Mouse (Mus musculus): ENCODE measurements around the gene Sh3bgrl2.
A peak's percentile ranks its signal among the peaks of the same experiment; 100 is the strongest.

Sh3bgrl2 gene

DNA sequence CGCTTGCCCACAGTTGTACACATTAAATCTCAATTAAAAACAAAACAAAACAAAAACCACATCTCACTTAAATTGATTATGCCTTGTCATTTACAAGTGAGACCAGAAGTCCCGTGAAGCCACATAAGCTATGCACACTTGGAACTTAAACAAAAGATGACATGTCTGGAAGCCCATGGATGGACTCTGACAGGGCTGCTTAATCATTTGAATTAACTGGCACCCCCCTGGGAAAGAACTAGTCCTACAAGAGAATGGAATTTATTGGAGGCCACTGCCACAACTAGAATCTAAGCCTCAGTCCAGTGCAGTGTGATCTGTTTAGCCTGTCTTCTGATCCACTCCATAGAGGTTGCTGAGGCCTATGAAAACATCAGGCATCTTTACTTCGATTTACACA is 23.2 kb downstream of the Sh3bgrl2 start:
- no peak for DNase-seq (ENCODE audit: low read depth, low spot score)
- no peaks in the 10 kb centered on the region for H3K36me3 ChIP-seq (ENCODE audit: control insufficient read depth, insufficient read depth, low read length, poor library complexity, severe bottlenecking)
- H3K27me3 ChIP-seq (ENCODE audit: control insufficient read depth, insufficient read depth, low read length, poor library complexity, severe bottlenecking), result no peaks in the 10 kb centered on the region

DNA sequence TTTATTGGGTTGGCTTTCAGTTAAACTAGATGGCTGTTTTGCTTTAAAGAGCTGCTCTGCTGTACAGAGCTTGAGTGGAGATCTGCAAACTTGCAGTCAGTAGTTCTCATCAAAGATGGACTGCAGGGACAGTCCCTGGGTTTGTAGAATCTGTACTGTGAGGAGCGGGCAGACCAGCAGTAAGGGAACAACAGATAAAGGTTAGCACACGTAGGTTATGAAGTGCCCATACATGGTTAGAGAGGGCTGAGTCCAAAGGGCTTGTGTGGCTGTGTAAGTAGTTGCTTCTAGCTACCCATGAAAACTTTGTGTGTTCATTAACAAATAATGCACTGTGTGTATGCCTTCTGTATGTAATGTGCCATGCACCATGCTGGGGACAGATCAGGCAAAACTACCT is 24.2 kb downstream of the Sh3bgrl2 start:
- no peak for DNase-seq (ENCODE audit: low read depth, low spot score)
- H3K36me3 ChIP-seq (ENCODE audit: control insufficient read depth, insufficient read depth, low read length, poor library complexity, severe bottlenecking), result no peaks in the 10 kb centered on the region
- no peaks in the 10 kb centered on the region for H3K27me3 ChIP-seq (ENCODE audit: control insufficient read depth, insufficient read depth, low read length, poor library complexity, severe bottlenecking)

DNA sequence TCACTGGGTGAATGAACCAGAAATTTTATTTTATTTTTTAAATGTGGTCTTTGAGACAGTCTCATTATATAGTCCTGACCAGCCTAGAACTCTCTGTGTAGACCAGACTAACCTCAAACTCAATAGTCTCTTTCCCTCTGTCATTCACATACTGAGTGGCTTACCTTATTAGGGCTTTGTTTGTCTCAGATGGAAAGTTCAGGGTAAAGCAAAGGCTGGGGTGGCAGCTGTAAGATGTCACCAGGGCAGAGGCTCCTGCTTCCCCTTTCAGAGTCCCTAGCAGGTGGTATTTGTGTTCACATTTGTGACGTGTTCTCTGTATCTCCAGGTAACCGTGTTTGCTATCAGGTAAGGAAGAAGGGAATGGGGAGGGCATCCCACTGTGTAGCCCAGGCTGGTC is 24.7 kb downstream of the Sh3bgrl2 start:
- H3K36me3 ChIP-seq (ENCODE audit: control insufficient read depth, insufficient read depth, low read length, poor library complexity, severe bottlenecking), result no peaks in the 10 kb centered on the region
- no peaks in the 10 kb centered on the region for H3K27me3 ChIP-seq (ENCODE audit: control insufficient read depth, insufficient read depth, low read length, poor library complexity, severe bottlenecking)
- peak; percentile 41 for DNase-seq (ENCODE audit: low read depth, low spot score)

DNA sequence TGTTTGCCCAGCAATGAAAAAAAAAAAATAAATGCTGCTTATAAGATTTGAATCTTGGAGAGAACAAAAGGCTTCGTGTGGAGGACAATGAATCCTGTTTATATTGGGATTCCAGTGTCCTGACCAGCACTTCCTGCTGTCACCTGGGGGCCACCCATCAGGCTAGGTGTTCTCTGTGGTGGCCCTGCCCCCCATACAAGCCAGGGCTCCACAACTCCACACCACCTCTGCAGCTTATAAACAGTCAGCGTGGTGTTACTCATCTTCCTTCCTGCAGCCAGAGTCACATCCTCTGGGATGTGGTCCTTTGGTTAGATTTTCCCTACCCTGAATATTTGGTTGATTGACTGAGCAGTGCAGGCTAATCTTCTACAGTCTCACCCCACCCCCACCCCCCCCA is 25.5 kb downstream of the Sh3bgrl2 start:
- DNase-seq (ENCODE audit: low read depth, low spot score), result no peak
- Histone ChIP-seq H3K36me3 (ENCODE audit: control insufficient read depth, insufficient read depth, low read length, poor library complexity, severe bottlenecking) (no peaks in the 10 kb centered on the region), H3K27me3 (ENCODE audit: control insufficient read depth, insufficient read depth, low read length, poor library complexity, severe bottlenecking) (no peaks in the 10 kb centered on the region)

DNA sequence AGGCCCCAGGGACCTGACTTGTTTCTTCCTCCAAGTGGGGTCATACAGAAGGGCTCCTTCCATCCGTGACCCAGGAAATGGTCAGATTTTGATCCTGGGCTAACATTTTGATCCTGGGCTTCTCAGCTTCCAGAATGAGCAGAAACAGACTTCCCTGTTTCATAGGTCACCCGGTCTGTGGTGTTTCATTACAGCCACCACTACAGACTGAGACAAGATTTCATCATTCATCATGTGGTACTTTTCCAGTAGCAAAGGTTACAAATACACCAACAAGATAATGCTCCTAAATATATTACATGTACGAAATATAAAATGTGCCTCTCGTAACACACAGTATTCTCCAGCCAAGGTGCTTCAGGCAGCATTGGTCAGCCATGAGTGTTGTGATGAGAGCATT is 27.3 kb downstream of the Sh3bgrl2 start:
- no peaks in the 10 kb centered on the region for H3K36me3 ChIP-seq (ENCODE audit: control insufficient read depth, insufficient read depth, low read length, poor library complexity, severe bottlenecking)
- no peaks in the 10 kb centered on the region for H3K27me3 ChIP-seq (ENCODE audit: control insufficient read depth, insufficient read depth, low read length, poor library complexity, severe bottlenecking)
- DNase-seq (ENCODE audit: low read depth, low spot score), result no peak

DNA sequence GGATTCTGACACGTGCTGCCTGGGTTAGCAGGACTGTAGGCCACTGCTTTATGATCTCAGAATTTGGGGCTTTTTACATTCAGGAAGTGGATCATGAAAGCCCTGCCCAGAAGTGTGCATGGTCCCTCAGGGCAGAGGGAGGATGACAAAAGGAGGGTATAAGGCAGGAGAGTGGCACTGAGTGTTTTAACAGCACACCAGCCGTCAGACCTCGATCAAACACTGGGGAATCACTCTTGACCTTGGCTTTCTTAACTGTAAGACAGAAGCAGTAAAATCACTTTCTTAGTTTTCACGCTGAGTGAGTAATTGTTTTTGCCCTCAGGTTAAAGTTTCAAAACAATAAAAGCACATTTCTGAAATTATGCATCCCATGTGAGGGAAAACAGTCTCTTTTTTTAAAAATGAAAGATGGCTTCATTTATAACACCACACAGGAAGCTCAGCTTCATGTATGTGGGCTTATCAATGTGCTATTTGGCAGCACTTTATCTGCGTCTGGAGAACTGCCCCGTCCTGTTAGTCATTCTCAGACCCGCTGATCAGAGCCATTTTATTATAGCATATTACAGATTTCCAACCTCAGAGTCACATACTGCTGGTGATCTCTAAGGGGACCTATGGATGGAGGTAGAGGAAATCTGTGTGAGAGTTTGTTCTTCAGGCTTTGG is 28.0 kb downstream of the Sh3bgrl2 start:
- no peak for DNase-seq (ENCODE audit: low read depth, low spot score)
- H3K27me3 ChIP-seq (ENCODE audit: control insufficient read depth, insufficient read depth, low read length, poor library complexity, severe bottlenecking), result no peaks in the 10 kb centered on the region
- no peaks in the 10 kb centered on the region for H3K36me3 ChIP-seq (ENCODE audit: control insufficient read depth, insufficient read depth, low read length, poor library complexity, severe bottlenecking)

DNA sequence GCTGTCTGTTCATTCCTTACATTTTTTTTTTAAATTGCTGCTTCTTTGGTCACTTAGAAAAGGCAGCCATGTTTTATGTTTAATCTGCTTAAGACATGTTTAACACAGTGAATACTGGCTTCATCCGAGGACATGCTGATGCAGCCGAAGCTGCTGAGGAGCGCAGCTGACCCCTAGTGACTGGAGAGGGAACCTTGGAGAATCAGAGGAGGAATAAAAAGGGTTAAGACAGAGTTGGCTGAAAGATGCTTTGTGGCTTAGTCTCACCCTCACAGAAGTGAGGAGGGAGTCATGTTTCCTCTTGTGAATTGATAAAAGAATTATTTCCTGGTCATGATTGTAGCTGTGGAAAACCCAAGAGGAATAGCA is 28.5 kb downstream of the Sh3bgrl2 start:
- peak; percentile 48 for DNase-seq (ENCODE audit: low read depth, low spot score)
- Histone ChIP-seq H3K27me3 (ENCODE audit: control insufficient read depth, insufficient read depth, low read length, poor library complexity, severe bottlenecking) (no peaks in the 10 kb centered on the region), H3K36me3 (ENCODE audit: control insufficient read depth, insufficient read depth, low read length, poor library complexity, severe bottlenecking) (no peaks in the 10 kb centered on the region)

DNA sequence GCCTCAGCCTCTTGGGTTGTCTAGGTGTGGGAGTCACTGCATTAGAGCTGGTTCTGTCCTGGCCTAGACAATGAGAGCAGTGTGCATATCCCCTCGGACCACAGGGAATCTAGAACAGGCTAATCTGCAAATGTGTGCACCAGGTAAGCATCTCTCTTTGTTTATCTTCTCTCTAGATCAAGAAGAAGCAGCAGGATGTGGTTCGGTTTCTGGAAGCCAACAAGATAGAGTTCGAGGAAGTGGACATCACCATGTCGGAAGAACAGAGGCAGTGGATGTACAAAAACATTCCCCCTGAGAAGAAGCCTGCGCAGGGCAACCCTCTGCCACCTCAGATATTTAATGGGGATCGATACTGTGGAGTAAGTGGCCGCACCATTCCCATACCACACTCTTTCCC is 29.1 kb downstream of the Sh3bgrl2 start:
- no peaks in the 10 kb centered on the region for H3K27me3 ChIP-seq (ENCODE audit: control insufficient read depth, insufficient read depth, low read length, poor library complexity, severe bottlenecking)
- DNase-seq (ENCODE audit: low read depth, low spot score), result no peak
- H3K36me3 ChIP-seq (ENCODE audit: control insufficient read depth, insufficient read depth, low read length, poor library complexity, severe bottlenecking), result no peaks in the 10 kb centered on the region

DNA sequence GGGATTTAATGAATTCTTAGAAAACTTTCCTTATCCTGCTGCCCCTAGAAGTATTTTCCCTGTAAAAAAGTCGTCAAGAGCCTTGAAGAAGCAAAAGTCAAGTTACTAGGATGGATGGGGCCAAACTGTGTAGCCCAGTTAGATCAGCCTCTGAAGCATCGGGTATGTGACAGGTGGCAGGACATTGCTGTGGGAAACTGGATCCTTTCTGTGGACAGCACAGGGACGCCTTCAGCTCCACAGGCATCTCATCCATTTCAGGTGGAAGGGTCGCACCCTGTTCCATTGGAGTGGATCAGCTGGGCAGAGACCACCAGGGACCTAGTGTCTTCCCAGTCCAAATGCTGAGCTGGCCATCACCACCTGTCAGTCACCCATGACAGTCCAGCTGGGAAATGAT is 30.9 kb downstream of the Sh3bgrl2 start:
- Histone ChIP-seq H3K27me3 (ENCODE audit: control insufficient read depth, insufficient read depth, low read length, poor library complexity, severe bottlenecking) (no peaks in the 10 kb centered on the region), H3K36me3 (ENCODE audit: control insufficient read depth, insufficient read depth, low read length, poor library complexity, severe bottlenecking) (no peaks in the 10 kb centered on the region)

DNA sequence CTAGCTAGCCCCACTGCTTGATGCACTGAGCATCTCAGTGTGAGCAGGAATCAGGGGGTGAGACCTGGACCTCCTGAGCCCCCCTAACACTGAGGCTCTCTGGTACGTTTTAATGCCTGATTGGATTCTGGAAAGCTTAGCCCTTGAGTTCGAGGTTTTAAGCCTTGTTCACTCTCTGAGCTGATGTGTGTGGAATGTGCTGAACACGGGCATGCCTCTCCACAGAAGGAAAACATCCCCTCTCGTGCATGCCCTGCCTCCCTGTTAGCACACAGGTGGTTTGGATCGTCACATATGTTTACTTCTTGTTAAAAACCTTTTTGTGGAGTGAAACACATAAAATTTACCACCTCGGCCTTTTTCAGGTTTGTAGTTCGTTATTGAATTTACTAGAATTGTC is 34.6 kb downstream of the Sh3bgrl2 start:
- DNase-seq (ENCODE audit: low read depth, low spot score), result no peak
- no peaks in the 10 kb centered on the region for H3K27me3 ChIP-seq (ENCODE audit: control insufficient read depth, insufficient read depth, low read length, poor library complexity, severe bottlenecking)
- no peaks in the 10 kb centered on the region for H3K36me3 ChIP-seq (ENCODE audit: control insufficient read depth, insufficient read depth, low read length, poor library complexity, severe bottlenecking)

More for the DNA sequence above, 30.9 kb downstream of the Sh3bgrl2 start:
- no peak for DNase-seq (ENCODE audit: low read depth, low spot score)

DNA sequence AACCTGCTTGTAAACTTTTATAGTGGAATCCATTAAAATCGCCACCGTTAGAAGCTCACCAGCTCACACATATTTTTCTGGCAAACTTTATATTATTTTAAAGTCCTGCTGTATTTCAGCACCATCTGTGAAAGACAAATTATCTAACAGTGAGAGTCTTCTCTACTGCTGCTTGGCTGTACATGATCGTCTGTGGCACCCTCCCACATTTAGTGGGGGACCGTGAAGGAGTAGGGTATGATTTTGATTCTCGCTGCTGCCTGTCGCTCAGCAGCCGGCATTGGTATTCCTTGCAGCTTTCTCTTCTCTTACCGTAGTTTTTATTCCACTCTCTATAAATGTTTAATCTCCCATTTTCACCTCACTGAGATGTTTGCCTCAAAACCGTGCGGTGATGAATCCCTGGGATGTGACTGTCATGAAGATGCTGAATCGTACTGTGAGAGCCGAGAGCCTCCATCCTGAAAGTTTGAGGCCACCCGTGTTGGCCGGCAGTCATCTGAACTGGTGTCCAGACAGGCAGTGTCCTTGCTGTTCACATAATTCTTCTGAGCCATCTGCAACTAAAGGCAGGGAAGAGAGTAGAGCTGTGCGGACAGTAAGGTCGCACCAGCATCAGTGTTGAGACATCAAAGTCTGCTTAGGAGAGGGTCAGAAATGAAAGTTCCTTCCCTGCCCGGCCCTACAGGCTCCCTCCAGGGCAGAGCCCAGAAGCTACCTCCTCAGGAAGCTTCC is 38.4 kb downstream of the Sh3bgrl2 start:
- DNase-seq (ENCODE audit: low read depth, low spot score), result no peak
- no peaks in the 10 kb centered on the region for H3K36me3 ChIP-seq (ENCODE audit: control insufficient read depth, insufficient read depth, low read length, poor library complexity, severe bottlenecking)
- H3K27me3 ChIP-seq (ENCODE audit: control insufficient read depth, insufficient read depth, low read length, poor library complexity, severe bottlenecking), result no peaks in the 10 kb centered on the region

DNA sequence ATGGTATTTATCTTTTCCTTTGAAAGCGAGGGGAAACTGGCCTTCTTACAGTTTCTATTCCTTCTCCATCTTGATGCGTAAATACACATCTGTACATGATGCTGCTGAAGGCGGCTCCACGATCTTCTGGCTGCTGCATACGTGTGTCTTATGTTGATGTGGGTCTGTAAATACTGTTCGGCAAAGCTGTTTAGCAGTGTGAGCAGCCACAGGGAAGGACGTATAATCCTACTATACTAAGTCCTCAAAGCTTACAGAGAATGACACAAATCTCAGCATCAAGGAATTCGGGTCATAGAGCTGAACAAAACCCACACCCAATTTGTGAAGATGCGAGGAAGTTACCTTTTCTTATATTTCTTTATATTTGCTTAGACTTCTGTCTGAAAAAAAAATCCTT is 39.0 kb downstream of the Sh3bgrl2 start:
- Histone ChIP-seq H3K27me3 (ENCODE audit: control insufficient read depth, insufficient read depth, low read length, poor library complexity, severe bottlenecking) (no peaks in the 10 kb centered on the region), H3K36me3 (ENCODE audit: control insufficient read depth, insufficient read depth, low read length, poor library complexity, severe bottlenecking) (no peaks in the 10 kb centered on the region)
- DNase-seq (ENCODE audit: low read depth, low spot score), result no peak

DNA sequence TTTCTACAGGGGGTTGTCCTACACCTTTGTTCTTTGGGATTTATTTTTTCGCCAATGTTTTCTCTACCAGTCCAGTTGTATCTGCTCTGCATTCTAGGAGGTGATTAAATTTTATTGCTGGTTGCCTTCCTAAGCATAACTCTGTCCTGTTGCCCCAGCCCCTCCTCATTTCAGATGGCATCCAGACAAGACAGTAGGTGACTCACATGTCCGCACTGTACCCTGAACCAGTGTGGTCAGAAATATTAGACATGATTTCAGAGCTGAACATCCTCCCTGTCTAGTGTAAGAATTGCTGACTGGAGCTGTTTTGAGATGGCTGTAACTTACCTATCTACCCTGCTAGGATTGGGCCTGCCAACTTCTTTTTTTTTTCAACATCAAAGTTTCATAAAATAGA is 40.9 kb downstream of the Sh3bgrl2 start:
- Histone ChIP-seq H3K36me3 (ENCODE audit: control insufficient read depth, insufficient read depth, low read length, poor library complexity, severe bottlenecking) (no peaks in the 10 kb centered on the region), H3K27me3 (ENCODE audit: control insufficient read depth, insufficient read depth, low read length, poor library complexity, severe bottlenecking) (no peaks in the 10 kb centered on the region)
- DNase-seq (ENCODE audit: low read depth, low spot score), result no peak

DNA sequence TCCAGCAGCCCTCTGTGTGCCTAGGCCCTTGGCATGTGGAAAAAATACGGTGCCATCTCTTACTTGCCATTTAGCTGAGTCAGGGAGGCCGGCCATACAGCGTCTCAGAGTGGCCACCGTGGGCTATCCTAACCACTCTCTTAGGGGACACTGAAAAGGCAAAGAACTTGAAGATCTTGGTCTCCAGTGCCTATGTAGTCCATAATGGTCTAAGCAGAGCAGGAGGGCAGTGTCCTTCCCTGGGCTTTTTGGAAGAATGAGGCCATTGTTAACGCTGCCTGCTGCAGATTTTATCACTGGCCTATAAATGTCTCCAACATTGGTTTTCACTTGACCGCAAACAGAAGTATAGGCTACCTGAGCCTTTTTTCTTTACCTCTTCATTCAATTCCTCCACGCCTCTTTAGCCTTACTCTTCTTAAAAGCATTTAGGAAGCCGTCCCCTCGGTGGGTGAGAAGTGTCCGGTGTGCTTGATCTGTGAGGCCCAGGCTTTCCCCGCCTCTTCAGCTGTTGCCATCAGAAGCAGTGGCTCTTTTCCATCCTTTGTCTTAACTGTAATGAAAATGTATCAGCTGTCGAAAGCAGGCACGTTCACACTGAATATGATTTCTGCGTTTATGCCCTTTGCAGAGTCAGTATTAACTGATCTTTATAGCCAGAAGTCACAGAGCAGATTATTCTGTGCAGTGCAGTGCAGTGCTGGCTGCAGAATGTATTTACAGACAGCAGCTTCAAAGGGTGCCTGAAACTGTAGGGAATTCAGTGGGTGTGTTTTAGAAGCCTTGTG is 41.7 kb downstream of the Sh3bgrl2 start:
- H3K27me3 ChIP-seq (ENCODE audit: control insufficient read depth, insufficient read depth, low read length, poor library complexity, severe bottlenecking), result no peaks in the 10 kb centered on the region
- no peaks in the 10 kb centered on the region for H3K36me3 ChIP-seq (ENCODE audit: control insufficient read depth, insufficient read depth, low read length, poor library complexity, severe bottlenecking)
- no peak for DNase-seq (ENCODE audit: low read depth, low spot score)

DNA sequence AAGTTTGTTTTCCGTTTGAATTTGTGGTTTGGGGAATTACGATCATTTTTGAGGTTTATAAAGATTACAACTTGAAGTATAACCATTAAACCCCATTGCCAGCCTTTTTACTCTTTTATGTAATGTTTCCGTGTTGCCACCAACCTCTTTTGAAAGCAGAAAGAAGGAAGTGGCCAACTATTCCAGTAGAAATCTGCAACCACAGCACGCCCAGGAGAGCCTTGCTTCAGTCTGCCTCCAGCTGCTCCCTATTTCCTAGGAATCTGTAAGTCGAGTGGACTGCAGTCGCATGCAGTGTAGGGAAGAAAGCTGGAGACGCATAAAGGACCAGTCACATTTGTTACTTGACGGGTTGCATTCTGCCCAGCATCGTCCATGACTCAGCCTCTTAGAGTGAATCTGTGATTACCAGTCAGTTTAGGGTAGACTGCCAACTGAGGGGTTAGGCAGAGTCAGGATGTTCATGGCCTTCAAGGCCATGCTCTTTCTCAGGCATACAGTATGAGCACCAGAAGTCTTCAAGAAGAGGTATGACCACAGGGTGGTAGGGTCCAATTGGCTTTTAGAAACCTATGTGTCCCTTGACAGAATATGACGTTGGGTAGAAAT is 43.8 kb downstream of the Sh3bgrl2 start:
- Histone ChIP-seq H3K27me3 (ENCODE audit: control insufficient read depth, insufficient read depth, low read length, poor library complexity, severe bottlenecking) (no peaks in the 10 kb centered on the region), H3K36me3 (ENCODE audit: control insufficient read depth, insufficient read depth, low read length, poor library complexity, severe bottlenecking) (no peaks in the 10 kb centered on the region)
- DNase-seq (ENCODE audit: low read depth, low spot score), result no peak
